Mouse (Mus musculus): ENCODE data around the gene F2rl3.
A peak's percentile ranks its signal among the peaks of the same experiment; 100 is the strongest.

The F2rl3 gene

GRCm38 (mm10) chr8:72761322-72762051, at the start of gene F2rl3:
F2rl3 (plus strand) TSS chr8:72761880.
- DNase-seq (ENCODE audit: low read depth) = no peak

DNA sequence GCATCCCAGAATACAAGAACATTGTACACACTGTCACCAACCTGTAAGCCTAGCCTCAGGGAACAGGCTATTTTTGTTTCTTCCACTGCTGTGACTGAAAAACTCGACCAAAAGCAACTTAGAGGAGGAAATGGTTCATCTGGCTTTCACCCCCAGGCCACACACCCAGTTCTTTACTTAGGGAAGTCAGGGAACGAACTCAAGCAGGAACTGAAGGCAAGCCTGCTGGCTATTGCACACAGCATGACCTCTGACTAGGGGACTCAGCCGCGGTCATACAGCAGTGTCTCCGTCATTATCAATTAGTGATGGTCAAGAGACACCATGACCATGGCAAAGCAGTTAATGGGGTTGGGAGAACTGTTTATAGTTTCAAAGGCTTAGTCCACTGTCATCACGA, 49.1 kb upstream of the F2rl3 start:
- no peak for DNase-seq (ENCODE audit: low read depth)

DNA sequence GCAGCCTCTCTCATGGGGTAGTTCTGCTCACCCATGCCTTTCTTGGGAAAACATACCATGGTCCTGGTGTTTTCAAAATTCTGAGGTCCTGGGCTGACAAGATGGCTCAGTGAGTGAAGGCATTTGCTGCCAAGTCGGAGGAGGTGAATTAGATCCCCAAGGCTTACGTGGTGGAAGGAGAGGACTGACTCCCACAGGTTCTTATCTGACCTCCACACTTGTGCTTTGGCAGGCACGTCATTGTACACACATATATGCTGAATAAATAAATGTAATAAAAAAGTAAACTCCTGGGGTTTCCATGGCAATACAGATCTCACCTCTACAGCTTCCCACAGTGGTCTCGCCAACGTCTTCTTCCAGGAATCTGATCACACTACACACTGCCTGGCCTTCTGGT, 45.1 kb upstream of the F2rl3 start:
- DNase-seq (ENCODE audit: low read depth) = no peak

DNA sequence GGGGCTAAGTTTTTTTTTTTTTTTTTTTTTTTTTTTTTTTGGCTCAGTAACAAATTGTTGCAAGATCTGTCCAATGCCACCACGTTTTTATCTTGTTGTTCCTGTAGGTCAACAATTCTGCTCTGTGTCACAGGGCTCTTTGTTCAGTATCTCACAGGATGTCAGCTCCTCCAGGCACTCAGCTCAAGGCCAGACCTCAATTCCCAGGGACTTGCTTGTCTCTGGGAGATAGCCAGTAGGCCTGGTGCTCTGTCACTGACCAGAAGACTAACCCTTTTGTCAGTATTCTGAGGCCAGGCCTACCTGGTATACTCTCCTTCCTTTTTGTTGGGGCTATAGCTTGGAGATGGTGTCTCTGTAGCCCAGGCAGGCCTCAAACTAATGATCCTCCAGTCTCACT, 41.1 kb upstream of the F2rl3 start:
- no peak for DNase-seq (ENCODE audit: low read depth)

GRCm38 (mm10) chr8:72722769-72723650, 38.7 kb upstream of the F2rl3 start, which contains the start of gene Sin3b:
Sin3b (plus strand) TSS chr8:72723285.
- peak; percentile 85 for DNase-seq (ENCODE audit: low read depth)

DNA sequence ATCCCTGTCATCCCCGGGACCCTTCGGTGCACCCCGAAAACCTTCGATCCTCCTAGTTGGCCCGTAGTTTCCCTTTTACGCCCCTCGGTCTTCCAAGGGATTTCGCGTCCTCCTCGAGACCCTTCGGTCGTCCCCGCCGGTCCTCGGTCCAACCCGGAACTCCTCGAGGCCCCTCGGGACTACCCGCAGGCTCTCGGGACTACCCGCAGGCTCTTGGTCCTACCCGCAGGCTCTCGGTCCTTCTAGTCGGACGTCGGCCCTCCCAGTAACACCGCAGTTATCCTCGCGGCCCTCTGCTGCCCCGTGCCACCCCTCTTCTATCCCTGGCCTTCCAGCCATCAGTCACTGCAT, 38.1 kb upstream of the F2rl3 start:
- DNase-seq (ENCODE audit: low read depth) = no peak

- DNase-seq (ENCODE audit: low read depth) = no peak
Measured at GRCm38 (mm10) chr8:72728636-72729035, 33.0 kb upstream of the F2rl3 start.

GRCm38 (mm10) chr8:72735001-72735400, 26.7 kb upstream of the F2rl3 start:
- no peak for DNase-seq (ENCODE audit: low read depth)

DNA sequence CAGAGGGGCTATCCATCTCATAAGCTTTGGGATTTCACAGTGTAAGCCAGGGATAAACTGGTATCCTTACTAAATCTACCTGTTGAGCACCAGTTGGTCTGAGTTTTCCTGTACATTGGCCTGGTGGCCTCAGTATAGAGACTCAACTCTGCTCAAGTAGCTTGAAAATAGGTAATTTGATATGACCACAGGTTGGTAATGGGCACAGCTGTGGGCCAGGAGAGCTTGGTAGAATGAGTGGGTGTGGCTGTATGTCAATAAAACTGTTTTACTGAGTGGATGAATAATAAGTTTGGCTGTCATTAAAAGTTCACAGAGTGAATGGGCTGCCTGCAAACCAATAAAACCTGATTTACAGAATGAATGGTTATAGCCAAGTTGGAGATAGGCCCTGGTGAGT, 24.8 kb upstream of the F2rl3 start:
- no peak for DNase-seq (ENCODE audit: low read depth)

DNA sequence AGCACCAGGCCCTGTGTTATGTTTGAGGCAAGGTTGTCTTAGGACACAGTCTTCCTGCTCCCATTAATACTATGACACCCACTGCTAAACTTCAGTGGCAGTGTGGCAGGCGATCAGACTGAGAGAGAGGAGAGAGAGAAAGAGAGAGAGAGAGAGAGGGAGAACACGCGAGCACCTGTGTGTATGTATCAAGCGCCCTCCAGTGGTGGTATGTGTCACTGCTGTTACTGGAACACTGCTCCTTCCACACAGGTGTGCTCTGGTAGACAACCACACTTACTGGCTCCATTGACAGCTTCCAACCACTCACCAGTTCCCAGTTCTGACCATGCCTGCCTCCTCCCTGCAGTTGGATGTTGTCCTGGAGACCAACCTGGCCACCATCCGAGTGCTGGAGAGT, 15.6 kb upstream of the F2rl3 start:
- DNase-seq (ENCODE audit: low read depth) = no peak

DNA sequence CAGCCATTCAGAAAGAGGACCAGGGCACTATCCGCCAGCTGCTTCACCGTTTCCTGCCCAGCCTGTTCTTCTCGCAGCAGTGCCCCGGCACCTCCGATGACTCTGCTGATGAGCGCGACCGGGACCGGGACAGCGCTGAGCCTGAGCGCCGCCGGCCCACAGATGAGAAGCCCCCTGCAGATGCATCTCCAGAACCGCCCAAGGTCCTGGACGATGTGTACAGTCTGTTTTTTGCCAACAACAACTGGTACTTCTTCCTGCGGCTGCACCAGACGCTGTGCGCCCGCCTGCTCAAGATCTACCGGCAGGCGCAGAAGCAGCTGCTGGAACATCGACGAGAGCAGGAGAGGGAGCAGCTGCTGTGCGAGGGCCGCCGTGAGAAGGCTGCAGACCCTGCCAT, 11.8 kb upstream of the F2rl3 start:
- no peak for DNase-seq (ENCODE audit: low read depth)

DNA sequence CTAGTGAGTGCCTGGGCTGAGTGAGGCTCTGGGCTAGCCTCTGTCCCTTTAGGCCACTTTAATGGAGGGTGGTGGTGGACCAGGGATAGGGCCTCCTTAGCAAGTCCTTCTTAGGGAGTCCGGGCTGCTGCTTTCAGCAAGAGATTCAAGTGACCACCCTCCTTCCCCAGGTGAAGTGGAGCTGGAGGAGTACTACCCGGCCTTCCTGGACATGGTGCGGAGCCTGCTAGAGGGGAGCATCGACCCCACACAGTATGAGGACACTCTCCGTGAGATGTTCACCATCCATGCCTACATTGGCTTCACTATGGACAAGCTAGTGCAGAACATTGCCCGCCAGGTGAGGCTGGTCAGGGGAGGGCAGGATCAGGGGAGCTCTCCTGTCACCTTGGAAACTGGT, 11.4 kb upstream of the F2rl3 start:
- no peak for DNase-seq (ENCODE audit: low read depth)

DNA sequence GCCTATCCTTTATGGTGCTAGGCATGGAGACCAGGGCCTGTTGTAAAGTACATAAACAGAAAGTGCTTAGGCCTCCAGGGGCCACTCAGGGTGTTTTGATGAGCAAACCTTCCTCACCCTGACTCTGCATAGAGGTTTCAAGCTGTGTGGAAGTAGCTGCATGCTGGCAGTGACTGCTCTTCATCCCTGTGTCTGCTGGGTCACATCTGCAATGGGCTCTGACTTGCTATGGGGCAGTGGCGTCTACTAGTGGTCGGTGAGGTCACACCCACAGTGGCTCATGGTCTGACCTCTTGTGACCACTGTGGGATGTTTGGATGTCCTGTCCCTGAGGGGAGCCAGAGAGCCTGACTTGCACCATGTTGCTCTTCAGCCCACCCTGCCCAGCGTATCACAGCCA, 10.6 kb upstream of the F2rl3 start:
- DNase-seq (ENCODE audit: low read depth) = no peak

- no peak for DNase-seq (ENCODE audit: low read depth)
Measured at GRCm38 (mm10) chr8:72752289-72752688, 9.4 kb upstream of the F2rl3 start.

DNA sequence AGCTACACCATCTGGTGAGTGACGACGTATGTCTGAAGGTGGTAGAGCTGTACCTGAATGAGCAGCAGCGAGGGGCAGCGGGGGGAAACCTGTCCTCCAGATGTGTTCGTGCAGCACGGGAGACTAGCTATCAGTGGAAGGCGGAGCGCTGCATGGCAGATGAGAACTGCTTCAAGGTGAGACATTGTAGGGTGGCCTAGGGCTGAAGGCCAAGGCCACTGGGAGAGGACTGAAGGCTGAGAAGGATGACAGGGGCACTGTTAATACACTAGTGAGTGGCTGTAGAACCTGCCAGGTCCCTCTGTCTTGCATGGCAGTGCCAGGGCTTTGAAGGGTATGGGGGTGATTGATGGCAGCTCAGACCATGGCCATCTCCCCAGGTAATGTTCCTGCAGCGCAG, 8.5 kb upstream of the F2rl3 start:
- DNase-seq (ENCODE audit: low read depth) = no peak

DNA sequence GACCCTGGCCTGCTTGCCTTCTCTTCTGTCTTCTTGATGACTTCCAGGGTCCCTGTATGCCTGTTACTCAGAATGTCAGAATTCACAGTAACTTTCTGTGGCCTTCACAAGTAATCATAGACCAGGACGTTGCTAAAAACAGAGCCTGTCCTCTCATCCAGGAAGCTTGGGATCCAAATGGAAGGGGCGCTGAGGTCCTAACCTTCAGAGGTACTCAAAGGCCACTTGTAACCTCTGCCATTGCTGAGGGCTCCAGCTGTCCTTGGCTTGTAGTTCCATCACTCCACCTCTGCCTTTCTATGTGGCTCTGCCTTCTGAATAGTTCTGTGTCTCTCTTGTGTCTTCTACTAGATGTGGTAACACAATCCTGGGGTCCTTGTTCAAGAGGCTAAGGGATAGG, 7.9 kb upstream of the F2rl3 start:
- DNase-seq (ENCODE audit: low read depth) = no peak

- DNase-seq (ENCODE audit: low read depth) = no peak
Measured at GRCm38 (mm10) chr8:72756031-72756430, 5.6 kb upstream of the F2rl3 start.

DNA sequence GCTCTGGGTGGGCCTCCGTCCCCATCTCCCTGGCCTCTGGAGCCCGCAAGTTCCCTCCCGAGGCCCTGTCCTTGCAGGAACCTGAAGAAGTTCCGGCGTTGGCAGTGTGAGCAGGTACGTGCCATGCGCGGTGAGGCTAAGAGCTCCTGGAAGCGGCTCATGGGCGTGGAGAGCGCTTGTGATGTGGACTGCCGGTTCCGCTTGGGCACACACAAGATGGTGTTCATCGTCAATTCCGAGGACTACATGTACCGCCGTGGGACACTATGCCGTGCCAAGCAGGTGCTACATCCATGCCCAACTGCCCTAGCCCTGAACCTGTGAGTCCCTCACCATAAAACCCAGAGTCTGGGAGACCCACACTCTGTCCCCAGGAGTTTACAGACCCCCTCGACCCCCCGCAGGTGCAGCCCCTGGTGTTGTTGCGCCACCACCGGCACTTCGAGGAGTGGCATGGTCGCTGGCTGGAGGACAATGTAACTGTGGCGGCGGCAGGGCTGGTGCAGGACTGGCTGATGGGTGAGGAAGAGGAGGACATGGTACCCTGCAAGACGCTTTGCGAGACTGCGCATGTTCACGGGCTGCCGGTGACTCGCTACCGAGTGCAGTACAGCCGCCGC, 4.8 kb upstream of the F2rl3 start:
- no peak for DNase-seq (ENCODE audit: low read depth)

DNA sequence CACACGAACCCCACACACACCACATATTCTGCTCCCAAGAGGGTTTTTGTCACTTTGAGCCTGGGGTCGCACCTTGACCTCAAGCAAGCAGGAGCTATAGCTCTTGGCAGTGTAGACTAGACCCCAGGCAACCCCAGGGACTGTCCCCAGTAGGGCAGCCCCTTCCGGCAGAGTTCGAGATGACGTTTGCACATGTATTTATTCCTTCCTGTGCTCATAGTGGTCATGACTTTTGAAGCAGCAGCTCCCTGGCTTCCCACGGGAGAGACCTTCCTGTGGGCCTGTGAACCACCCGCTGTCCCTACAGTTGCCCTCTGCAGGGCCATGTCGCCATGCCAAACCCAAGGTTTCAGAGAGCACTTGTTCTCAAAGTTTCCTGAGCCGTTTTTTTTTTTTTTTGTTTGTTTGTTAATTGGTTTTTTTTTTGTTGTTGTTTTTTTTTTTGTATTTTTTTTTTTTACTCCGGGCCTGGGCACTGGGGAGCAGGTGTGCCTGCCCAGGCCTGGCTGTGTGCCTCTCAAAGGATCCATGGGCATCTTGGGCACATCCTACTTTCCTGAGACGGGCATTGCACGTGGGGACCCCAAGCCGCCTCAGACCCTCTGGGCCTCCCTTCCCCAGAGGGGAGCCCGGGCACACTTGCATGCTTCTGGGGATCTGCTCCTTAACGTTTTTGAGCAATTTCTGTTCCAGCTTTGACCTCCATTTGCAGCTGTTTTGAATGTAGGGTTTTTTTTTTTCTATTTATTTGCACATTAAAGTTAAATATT, 4.1 kb upstream of the F2rl3 start:
- DNase-seq (ENCODE audit: low read depth) = no peak

DNA sequence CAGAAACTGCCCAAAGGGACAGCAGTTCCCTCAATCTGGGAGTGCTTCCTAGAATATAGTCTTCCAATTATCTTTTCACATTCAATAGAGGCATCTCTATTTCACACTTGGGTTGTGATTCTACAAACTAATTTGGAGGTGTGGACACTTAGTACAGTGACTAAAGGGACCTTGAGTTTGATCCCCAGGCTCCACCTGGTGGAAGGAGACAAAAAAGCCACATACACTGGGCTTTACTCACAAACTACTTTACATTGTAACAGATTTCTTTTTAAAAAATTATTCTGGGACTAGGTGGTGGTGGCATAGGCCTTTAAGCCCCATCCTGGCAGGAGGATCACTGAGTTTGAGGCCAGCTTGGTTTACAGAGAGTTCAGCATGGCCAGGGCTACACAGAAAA, 3.4 kb upstream of the F2rl3 start:
- DNase-seq (ENCODE audit: low read depth) = no peak

- DNase-seq (ENCODE audit: low read depth) = no peak
Measured at GRCm38 (mm10) chr8:72760216-72760615, 1.5 kb upstream of the F2rl3 start.

GRCm38 (mm10) chr8:72762306-72762705, 626 bp downstream of the F2rl3 start:
- no peak for DNase-seq (ENCODE audit: low read depth)

All from fibroblast of lung, adult 2 months (primary cell).